Mouse (Mus musculus): ENCODE data around the gene Vps51. TPM values are rescaled to one million over a fixed set of nuclear protein-coding genes. Genes with fewer than 3 reads are reported as not detected.

The Vps51 gene
- polyA plus RNA-seq, 1 experiment, result 72.9 TPM

GRCm38 (mm10) chr19:6117986-6118676, 41.1 kb upstream of the Vps51 start, which contains the start of gene Sac3d1:
Sac3d1 (minus strand) TSS chr19:6118650.
- DNase-seq (ENCODE audit: low read depth in 1 of 2, low spot score in 2 of 2), result peak; percentile 81 to 88
- Histone ChIP-seq H3K27me3 (ENCODE audit: control insufficient read depth, insufficient read depth, low read length) (no peaks in the 10 kb centered on the region), H3K4me3 (ENCODE audit: extremely low read depth, insufficient read depth, insufficient read length) (peak within 1 kb of the TSS; percentile 87), H3K36me3 (ENCODE audit: control insufficient read depth, insufficient read depth, low read length) (peaks cover 17% of the 10 kb centered on the region), H3K27ac (ENCODE audit: insufficient read depth, low read length) (peak within 1 kb of the TSS; percentile 95), H3K4me1 (ENCODE audit: control insufficient read depth, insufficient read depth, insufficient read length) (no peaks in the 10 kb centered on the region; the same call in 1 of the 2 replicates)
- TF ChIP-seq CTCF (IDR thresholded peaks at IDR 0.05; ENCODE audit: extremely low read depth, insufficient read depth, insufficient read length, insufficient replicate concordance) (no peak), POLR2A (IDR thresholded peaks at IDR 0.05; ENCODE audit: low read depth, low read length) (peak; percentile 38)
- WGBS, result under 1% methylated on average over 77 of the region's 77 CpGs

- H3K36me3 ChIP-seq (ENCODE audit: control insufficient read depth, insufficient read depth, low read length), result peaks cover 17% of the 10 kb centered on the region
- H3K27me3 ChIP-seq (ENCODE audit: control insufficient read depth, insufficient read depth, low read length), result no peaks in the 10 kb centered on the region
- no peak for DNase-seq (ENCODE audit: low read depth in 1 of 2, low spot score in 2 of 2)
- TF ChIP-seq POLR2A (IDR thresholded peaks at IDR 0.05; ENCODE audit: low read depth, low read length), result no peak
- no peak for TF ChIP-seq CTCF (IDR thresholded peaks at IDR 0.05; ENCODE audit: extremely low read depth, insufficient read depth, insufficient read length, insufficient replicate concordance)
- peak overlapping the region; percentile 87 for H3K4me3 ChIP-seq (ENCODE audit: extremely low read depth, insufficient read depth, insufficient read length)
- WGBS, result 3% methylated on average over 32 of the region's 32 CpGs
- H3K27ac ChIP-seq (ENCODE audit: insufficient read depth, low read length), result peak overlapping the region; percentile 95
- no peaks in the 10 kb centered on the region; the same call in 1 of the 2 replicates for H3K4me1 ChIP-seq (ENCODE audit: control insufficient read depth, insufficient read depth, insufficient read length)
Measured at GRCm38 (mm10) chr19:6117346-6117985, 40.4 kb upstream of the Vps51 start.

GRCm38 (mm10) chr19:6116113-6116850, 39.3 kb upstream of the Vps51 start:
- Histone ChIP-seq H3K27ac (ENCODE audit: insufficient read depth, low read length) (no peak overlapping the region), H3K4me1 (ENCODE audit: control insufficient read depth, insufficient read depth, insufficient read length) (no peaks in the 10 kb centered on the region; the same call in 1 of the 2 replicates), H3K36me3 (ENCODE audit: control insufficient read depth, insufficient read depth, low read length) (peaks cover 12% of the 10 kb centered on the region; the same call in 1 of the 2 replicates), H3K27me3 (ENCODE audit: control insufficient read depth, insufficient read depth, low read length) (no peaks in the 10 kb centered on the region), H3K4me3 (ENCODE audit: extremely low read depth, insufficient read depth, insufficient read length) (no peak overlapping the region)
- TF ChIP-seq CTCF (IDR thresholded peaks at IDR 0.05; ENCODE audit: extremely low read depth, insufficient read depth, insufficient read length, insufficient replicate concordance), result no peak
- no peak for TF ChIP-seq POLR2A (IDR thresholded peaks at IDR 0.05; ENCODE audit: low read depth, low read length)
- DNase-seq (ENCODE audit: low read depth in 1 of 2, low spot score in 2 of 2), result no peak
- WGBS, result 89% methylated on average over 15 of the region's 15 CpGs

GRCm38 (mm10) chr19:6113116-6113515, 36.1 kb upstream of the Vps51 start:
- 85% methylated on average over 6 of the region's 6 CpGs for WGBS
- no peaks in the 10 kb centered on the region for H3K27me3 ChIP-seq (ENCODE audit: control insufficient read depth, insufficient read depth, low read length)
- TF ChIP-seq POLR2A (IDR thresholded peaks at IDR 0.05; ENCODE audit: low read depth, low read length), result no peak
- TF ChIP-seq CTCF (IDR thresholded peaks at IDR 0.05; ENCODE audit: extremely low read depth, insufficient read depth, insufficient read length, insufficient replicate concordance), result no peak
- H3K36me3 ChIP-seq (ENCODE audit: control insufficient read depth, insufficient read depth, low read length), result peaks cover 10% of the 10 kb centered on the region; the same call in 1 of the 2 replicates
- no peak for DNase-seq (ENCODE audit: low read depth in 1 of 2, low spot score in 2 of 2)
- H3K27ac ChIP-seq (ENCODE audit: insufficient read depth, low read length), result no peak overlapping the region
- H3K4me1 ChIP-seq (ENCODE audit: control insufficient read depth, insufficient read depth, insufficient read length), result no peaks in the 10 kb centered on the region; the same call in 1 of the 2 replicates
- no peak overlapping the region for H3K4me3 ChIP-seq (ENCODE audit: extremely low read depth, insufficient read depth, insufficient read length)

- Histone ChIP-seq H3K36me3 (ENCODE audit: control insufficient read depth, insufficient read depth, low read length) (no peaks in the 10 kb centered on the region), H3K4me3 (ENCODE audit: extremely low read depth, insufficient read depth, insufficient read length) (no peak within 1 kb of the TSS), H3K27me3 (ENCODE audit: control insufficient read depth, insufficient read depth, low read length) (no peaks in the 10 kb centered on the region), H3K27ac (ENCODE audit: insufficient read depth, low read length) (no peak within 1 kb of the TSS), H3K4me1 (ENCODE audit: control insufficient read depth, insufficient read depth, insufficient read length) (no peaks in the 10 kb centered on the region)
- WGBS, result 96% methylated on average over 7 of the region's 7 CpGs
- no peak for TF ChIP-seq POLR2A (IDR thresholded peaks at IDR 0.05; ENCODE audit: low read depth, low read length)
- DNase-seq (ENCODE audit: low read depth in 1 of 2, low spot score in 2 of 2), result no peak
Measured at GRCm38 (mm10) chr19:6105586-6105985, 28.6 kb upstream of the Vps51 start, which contains the start of gene Naaladl1. Naaladl1 (plus strand) TSS chr19:6105782.

GRCm38 (mm10) chr19:6104476-6104875, 27.4 kb upstream of the Vps51 start:
- 91% methylated on average over 4 of the region's 4 CpGs for WGBS
- H3K4me1 ChIP-seq (ENCODE audit: control insufficient read depth, insufficient read depth, insufficient read length), result no peaks in the 10 kb centered on the region
- TF ChIP-seq POLR2A (IDR thresholded peaks at IDR 0.05; ENCODE audit: low read depth, low read length), result no peak
- TF ChIP-seq CTCF (IDR thresholded peaks at IDR 0.05; ENCODE audit: extremely low read depth, insufficient read depth, insufficient read length, insufficient replicate concordance), result no peak
- DNase-seq (ENCODE audit: low read depth in 1 of 2, low spot score in 2 of 2), result no peak
- no peaks in the 10 kb centered on the region for H3K27me3 ChIP-seq (ENCODE audit: control insufficient read depth, insufficient read depth, low read length)
- no peak overlapping the region for H3K27ac ChIP-seq (ENCODE audit: insufficient read depth, low read length)
- H3K4me3 ChIP-seq (ENCODE audit: extremely low read depth, insufficient read depth, insufficient read length), result no peak overlapping the region
- no peaks in the 10 kb centered on the region for H3K36me3 ChIP-seq (ENCODE audit: control insufficient read depth, insufficient read depth, low read length)

Measured in spleen, adult 2 months (tissue).